Mouse (Mus musculus) heart, postnatal 36 days (tissue): Measurements from ENCODE around the gene Olfr1461. TPM values are rescaled to one million over a fixed set of nuclear protein-coding genes. Genes with fewer than 3 reads are reported as not detected.

Experiments used
- DNase-seq, 2 experiments: peaks; one replicate each; pipeline ENCODE4 v3.0.0; 2021 to 2022
- intact Hi-C: fragments of 180-260 bp; cut with DNase I; formaldehyde crosslinking; loops from one replicate; pipeline ENCODE4 v1.15.1; 2025
- total RNA-seq, 2 experiments: library from RNA; stranded (reverse); gene quantifications; 2 replicates each; pipeline ENCODE4 v1.2.3; 2021

The Olfr1461 gene
- total RNA-seq, result not detected

DNA sequence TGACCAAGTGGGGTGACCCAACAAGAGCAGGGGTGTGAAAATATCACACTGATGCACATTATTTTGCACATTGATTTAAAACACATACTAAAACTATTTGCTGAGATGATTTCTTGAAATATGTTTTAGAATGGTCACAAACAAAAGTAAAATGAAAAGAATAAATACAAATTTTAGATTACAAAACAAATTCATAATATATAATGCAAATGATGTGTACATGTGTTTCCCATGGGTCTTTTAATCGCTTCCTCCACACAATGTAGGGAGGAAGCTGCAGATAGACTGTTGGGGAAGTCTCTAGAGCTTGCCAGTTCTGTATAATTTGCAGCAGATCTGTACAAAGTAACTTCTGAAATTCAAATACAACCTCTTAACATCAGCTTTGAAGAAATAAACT is at the start of gene Olfr1461:
Gene Olfr1461 (plus strand): TSS at position 301 of the 400 bp plus-strand sequence.
- DNase-seq, result no peak
- intact Hi-C loops, result no loop called here

DNA sequence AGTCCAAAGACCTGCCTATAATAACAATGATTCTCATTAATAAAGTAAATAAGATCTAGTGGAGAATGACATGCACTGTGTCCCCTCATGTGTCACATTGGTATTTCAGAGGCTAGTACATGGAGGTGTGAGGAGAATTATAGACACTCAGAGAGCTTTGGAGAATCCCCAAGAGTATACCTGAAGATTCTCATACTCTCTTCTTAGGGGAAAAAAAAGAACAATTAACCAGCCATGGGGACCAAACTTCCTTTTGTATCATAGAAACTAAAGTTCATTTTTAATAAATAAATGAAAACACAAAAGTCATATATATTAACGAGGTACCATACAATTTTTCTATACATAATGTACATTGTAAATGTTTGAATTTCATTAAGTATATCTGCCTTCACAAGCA is 13.4 kb upstream of the Olfr1461 start, which contains the start of gene Olfr1459:
Gene Olfr1459 (minus strand): TSS at position 101 of the 400 bp plus-strand sequence.
- intact Hi-C loops, result no loop called here
- no peak for DNase-seq

DNA sequence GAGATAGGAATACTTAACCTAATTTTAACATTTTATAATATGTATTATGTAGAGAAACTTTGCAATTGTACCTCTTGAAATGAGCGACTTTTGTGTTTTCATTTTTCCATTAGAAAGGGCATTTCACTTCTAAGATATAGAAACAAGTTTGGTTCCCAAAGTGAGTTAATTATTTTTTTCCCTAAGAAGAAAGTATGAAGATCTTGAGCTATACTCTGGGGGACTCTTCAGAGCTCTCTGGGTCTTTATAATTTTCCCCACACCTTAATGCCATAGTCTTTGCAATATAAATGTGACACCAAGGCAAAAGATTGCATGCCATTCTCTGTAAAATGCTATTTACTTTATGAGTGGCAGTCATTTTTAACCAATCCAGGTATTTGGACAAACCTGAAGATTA is 22.6 kb downstream of the Olfr1461 start, which contains the start of gene Olfr1462:
Gene Olfr1462 (plus strand): TSS at position 301 of the 400 bp plus-strand sequence.
- intact Hi-C loops, result no loop called here
- no peak for DNase-seq

Other genes with a start within 250 kb of the Olfr1461 start
- not detected for gene Olfr1448, start 238.6 kb upstream of the Olfr1461 start, total RNA-seq
- gene Olfr1449, start 232.2 kb upstream of the Olfr1461 start, total RNA-seq, result not detected
- not detected for gene Olfr1450, start 212.7 kb upstream of the Olfr1461 start, total RNA-seq
- gene Olfr1451, start 168.0 kb upstream of the Olfr1461 start, total RNA-seq, result not detected
- gene Olfr1453, start 134.7 kb upstream of the Olfr1461 start, total RNA-seq, result not detected
- not detected for gene Olfr1454, start 102.4 kb upstream of the Olfr1461 start, total RNA-seq
- not detected for gene Olfr1457, start 65.1 kb upstream of the Olfr1461 start, total RNA-seq
- not detected for gene Olfr1458, start 56.2 kb upstream of the Olfr1461 start, total RNA-seq
- under 1 TPM; 0.03 TPM for gene Olfr1459, start 13.5 kb upstream of the Olfr1461 start, total RNA-seq
- gene Olfr1462, start 22.7 kb downstream of the Olfr1461 start, total RNA-seq, result not detected
- gene Olfr1463, start 68.3 kb downstream of the Olfr1461 start, total RNA-seq, result not detected
- gene Olfr1465, start 152.5 kb downstream of the Olfr1461 start, total RNA-seq, result not detected
- gene Olfr1466, start 175.9 kb downstream of the Olfr1461 start, total RNA-seq, result not detected
- not detected for gene Olfr1467, start 199.2 kb downstream of the Olfr1461 start, total RNA-seq
- gene Olfr1469, start 244.8 kb downstream of the Olfr1461 start, total RNA-seq, result not detected